Mouse (Mus musculus) urinary bladder, postnatal 36 days (tissue): ENCODE data around the gene Efcab11.
"Not testable (repeated sequence)": the region's sequence is repeated elsewhere in the genome, so short reads cannot be mapped to it uniquely, and the experiment has no call there.

Experiments
- DNase-seq, 2 experiments: peaks; one replicate each; pipeline ENCODE4 v3.0.0; 2022; ENCODE audit warnings: low spot score in 2 of 2, mixed read lengths in 1 of 2

The Efcab11 gene

DNA sequence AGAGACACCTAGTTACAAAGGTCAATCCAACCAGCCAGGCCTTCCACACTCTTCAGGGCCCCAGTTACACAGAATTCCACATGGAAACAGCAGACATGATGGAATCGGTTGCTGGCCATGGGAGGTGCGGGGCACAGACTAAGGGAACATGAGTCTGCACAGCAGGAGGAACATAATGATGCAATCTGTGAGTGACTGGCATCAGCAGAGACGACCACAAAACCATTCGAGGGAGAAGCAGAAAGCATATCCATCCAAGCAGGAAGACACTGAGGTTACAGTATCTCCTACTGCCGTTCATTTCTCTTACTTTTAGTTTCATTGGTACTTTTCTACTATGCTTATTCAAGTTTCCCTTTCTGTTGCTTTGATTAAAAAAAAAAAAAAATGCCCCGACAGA is 9.6 kb downstream of the Efcab11 start:
- DNase-seq: no peak

DNA sequence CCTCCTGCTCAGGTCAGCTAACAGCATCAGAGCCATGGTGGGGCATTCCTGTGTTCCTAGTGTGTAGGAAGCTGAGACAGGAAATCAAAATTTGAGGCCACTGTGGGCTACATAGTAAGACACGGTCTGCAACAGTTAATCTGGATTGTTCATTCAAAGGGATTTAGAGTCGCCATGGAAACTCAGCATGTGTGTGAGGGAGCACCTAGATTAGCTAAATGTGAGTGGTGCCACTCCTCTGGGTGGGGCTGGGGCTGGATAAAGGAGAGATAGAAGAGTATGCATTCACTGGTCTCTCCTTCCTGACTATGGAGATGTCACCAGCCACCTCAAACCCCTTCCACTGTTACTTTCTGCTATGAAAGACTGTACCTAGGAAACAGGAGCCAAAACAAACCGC is 10.8 kb downstream of the Efcab11 start:
- no peak for DNase-seq

DNA sequence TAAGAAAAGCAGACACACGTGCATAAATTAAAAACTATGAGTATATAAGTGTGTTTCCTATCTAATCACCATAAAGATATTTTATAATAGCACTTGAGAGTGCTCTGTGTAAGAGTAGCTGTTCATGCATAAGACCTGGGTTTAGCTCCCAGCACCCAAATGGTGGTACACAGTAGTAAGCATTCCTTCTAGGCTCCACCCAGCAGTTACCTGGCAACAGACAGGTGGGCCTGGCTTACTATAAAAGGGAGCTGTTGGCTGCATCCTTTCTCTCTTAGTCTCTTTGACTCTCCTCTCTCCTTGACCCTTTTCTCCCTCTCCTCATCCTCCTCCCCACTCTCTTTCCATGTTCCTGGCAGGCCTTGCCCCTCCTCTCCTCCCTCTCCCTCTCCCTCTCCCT is 15.4 kb downstream of the Efcab11 start:
- DNase-seq: no peak

DNA sequence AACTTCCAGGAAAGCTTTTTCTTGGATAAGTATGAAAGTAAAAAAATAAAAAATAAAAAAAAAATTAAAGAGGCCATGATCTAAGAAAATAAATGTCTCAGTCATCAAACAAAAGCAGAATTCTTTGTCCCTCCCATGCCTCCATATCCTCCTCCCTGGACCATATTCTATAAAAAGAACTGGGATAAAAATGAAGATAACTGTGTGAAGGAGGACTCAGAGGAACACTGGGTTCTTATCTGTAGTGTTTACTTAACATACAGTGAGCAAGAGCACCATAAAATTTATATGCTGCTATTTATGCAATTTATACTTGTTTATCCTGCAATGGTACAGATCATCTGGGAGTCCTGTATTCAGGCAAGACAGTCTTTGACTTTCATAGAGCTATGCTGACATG is 19.6 kb downstream of the Efcab11 start:
- DNase-seq: no peak

DNA sequence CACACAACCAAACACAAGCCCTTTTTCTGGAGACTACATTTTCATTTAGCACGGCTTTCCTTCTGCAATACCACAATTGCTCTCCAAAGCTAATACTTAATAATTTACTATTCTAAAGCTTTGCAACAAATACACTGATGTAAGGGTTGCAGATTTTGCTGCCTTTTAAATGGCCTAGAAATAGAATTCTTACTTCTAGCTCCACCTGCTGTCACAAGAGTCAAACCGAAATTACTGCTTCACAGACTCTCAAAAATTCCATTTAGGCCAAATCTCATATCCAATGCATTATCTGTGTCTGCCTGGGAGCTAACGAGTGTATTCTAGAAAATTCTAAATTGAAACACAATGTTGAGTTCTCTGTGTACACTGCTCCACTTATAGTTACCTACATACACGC is 23.3 kb downstream of the Efcab11 start:
- DNase-seq: no peak

DNA sequence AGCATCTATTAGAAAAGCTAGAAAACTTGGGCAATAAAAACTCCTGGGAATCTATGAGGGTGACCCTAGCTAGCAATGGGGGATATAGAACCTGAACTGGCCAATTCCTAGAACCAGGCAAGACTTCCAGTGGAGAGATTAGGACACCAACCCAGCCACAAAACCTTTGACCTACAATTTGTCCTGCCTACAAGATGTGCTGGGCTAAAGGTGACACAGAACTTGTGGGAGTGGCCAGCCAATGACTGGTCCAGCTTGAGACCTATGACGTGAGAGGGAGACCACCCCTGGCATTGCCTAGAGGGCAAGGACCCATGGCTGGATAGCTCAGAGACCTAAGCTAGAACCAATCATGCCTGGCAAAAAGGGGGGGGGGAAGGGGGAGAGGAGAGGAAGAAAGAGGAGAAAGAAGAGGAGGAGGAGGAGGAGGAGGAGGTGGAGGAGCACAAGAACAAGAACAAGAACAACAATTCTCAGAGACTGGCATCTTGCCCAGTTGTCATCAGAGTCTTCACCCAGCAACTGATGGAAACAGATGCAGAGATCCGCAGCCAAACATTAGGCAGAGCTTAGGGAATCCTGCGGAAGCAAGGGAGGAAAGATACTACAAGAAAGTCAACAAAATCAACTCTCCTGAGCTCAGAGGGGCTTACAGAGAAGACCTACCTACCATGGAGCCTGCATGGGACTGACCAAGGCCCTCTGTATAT is 24.7 kb downstream of the Efcab11 start:
- DNase-seq: no peak

DNA sequence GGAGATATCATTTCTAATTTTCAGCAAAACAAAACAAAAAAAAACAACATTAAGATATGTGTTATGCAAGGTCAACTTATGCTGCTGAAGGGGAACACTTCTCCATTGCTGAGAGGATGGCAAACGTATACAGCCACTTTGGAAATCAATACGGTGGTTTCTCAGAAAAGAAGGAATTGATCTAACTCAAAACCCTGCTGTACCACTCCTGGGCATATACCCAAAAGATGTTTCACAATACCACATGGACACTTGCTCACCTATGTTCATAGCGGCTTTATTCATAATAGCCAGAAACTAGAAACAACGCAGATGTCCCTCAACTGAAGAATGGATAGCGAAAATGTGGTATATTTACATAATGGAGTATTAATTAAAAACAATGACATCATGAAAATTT is 25.6 kb downstream of the Efcab11 start:
- no peak for DNase-seq

DNA sequence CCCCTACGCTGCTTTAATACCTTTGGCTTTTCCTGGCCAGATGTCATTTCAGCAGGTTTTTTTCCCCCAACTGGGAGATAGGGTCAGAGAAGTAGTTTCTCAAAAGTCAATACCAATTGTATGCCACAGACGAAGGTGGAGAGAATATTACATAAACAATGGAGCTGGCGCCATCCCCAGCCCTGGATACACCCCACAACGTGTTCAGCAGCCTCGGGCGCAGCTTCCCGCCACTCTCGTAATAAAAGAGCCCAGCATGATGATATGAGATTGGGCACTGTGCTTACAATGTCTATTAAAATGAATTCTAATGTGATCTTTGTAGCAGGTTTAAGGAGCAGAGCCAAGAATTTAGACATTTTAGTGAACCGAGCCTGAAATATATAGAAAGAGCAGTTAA is 28.2 kb downstream of the Efcab11 start:
- no peak for DNase-seq

DNA sequence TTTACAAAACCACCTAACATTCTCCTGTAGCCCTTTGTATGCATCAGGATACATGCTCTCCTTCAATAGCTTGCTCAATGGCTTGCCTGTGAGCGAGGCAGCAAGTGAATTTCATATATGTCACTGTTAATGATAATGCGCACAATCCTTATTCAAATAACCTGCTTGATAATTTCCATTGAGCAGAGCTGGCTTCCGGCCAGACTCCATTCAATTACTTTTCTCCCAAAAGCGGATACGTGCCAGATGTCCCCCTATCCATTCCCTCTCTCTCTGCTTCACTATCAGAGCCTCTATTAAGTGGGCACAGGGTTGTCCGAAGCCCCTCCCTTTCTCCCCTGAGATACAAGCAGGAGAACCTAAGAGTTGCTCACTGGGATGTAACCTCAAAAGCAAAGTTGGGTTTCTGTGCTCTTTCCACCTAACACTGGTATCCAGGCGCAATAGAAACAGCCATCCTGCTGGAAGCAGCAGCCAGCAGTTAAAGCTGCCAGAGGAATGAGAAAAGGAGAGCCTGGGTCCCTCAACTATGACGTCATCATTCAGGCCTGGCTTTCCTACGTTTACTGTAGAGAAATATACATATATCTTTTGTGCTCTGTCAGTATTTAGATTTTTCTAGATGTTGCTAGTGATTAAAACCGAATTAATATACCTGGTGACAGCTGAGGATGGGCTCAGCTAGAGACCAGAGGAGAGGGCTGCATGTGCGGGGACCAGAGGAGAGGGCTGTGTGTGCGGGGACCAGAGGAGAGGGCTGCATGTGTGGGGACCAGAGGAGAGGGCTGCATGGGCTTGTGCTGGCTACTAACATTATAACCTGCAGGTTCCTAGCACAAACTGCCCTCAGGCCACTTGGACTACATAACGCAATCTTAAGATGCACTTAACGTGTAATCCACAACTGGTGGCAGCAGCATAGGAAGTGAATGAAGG is 30.6 kb downstream of the Efcab11 start:
- no peak for DNase-seq

DNA sequence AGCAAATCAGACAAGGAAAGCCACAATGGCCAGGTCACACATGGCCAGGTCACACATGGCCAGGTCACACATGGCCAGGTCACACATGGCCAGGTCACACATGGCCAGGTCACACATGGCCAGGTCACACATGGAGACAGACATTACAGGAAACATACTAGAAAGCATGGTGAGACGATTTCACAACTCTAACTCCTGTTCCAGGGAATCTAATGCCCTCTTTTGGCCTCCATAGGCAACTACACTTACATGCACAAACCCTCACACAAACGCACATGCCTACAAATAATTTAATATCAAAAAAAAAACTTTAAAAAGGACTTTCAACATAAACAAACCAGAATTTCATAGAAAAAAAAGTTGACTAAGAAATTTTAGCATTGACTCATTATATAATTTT is 34.2 kb downstream of the Efcab11 start:
- no peak for DNase-seq

DNA sequence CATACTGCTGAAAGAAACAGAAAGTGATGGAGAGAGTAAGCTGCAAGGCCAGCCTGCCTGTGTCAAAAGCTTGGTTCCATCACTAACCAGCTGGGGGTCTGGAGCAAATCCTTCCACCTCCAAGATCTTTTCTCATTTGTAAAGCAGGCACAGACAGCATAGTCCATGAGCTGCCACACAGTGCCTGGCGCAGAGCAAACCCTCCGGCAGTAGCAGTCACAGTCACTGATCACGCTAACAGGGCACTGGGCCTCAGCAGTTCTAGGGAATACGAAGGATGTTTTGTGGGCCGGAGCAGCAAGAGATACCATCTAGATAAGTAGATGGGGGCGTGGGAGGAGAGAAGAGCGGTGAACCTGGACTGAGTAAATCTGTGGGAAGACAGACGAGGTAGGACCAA is 39.3 kb downstream of the Efcab11 start:
- no peak for DNase-seq

DNA sequence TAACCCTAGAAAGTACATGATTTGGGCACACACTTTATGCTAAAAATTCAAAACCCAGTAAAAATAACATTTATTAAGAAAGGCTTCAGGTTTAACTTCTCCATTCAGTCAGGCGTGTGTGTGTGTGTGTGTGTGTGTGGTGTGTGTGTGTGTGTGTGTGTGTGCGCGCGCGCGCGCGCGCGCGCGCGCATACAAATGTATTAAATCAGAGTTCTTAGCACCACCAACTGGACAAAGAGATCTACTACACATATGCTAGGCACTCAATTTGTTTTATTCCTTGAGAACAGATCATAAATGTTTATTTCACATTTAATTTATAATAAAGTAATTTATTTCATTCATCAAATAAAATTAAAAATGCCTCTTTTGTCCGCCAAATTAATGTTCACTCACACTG is 45.5 kb downstream of the Efcab11 start:
- no peak for DNase-seq

DNA sequence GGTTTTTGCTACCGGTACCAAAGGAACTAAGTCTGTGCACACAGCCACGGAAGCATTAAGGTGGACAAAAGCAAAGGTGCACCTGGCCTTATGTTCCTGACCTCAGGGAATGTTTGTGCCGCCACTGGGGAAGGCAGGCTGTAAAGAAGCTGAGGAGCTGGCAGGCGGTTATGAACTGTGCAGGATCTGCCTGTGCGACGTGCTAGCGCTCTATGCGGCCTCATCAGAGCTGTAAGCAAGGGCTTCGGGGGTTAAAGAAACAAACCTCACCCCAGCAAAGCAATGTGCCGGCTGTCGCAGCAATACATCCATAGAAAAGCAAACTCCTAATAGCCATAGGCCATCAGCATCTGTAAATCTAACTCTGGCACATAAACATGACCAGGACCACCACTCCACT is 46.1 kb downstream of the Efcab11 start:
- no peak for DNase-seq

DNA sequence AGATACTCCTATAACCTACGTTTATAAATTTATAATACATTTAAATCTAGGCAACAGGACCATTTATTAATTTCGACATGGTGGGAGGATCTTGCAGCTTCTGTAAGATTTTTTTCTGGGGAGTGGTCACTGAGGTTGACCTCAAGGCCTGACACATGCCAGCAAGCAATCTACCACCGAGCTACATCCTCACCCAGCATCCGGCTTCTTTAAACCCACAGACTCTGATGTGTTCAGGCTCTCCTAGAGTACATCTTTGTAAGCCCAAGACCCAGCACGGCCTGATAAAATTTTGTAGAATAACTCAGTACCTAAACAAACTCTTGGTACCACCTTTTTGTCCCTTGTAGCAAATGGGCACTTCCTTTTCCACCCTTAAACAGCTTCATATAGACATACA is 46.7 kb downstream of the Efcab11 start:
- no peak for DNase-seq

DNA sequence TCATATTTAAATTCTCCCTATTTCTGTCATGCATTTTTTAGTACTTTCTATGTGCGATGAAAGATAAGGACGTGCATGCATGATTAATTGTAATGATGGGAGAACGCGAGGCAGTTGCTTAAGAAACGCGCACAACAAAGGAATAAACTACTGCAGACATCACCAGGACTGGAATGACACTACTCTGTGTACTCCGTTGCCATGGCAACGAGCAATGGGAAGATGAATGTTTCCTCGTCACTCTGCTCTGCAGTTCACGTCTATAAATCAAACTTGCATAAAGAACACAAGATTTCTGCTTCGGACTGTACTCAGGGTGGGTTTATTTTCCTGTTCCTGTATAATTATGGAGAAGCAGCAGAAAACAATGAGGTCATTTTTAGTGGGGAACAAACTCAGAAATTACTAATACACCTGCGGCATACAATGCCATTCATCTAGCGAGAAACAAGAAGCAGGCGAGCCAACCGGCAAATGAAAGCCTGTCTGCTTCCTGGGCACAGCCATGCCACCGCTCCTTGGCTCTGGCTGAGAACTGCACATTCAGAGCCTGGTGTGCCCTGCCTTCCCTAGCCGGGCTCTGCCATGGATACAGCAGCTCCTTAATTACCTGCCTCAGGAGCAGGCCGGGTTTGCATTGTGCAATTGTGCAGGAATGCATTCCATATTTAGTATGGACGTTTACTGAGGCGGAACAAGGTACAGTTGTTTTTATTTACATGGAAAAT is 47.7 kb downstream of the Efcab11 start:
- no peak for DNase-seq

DNA sequence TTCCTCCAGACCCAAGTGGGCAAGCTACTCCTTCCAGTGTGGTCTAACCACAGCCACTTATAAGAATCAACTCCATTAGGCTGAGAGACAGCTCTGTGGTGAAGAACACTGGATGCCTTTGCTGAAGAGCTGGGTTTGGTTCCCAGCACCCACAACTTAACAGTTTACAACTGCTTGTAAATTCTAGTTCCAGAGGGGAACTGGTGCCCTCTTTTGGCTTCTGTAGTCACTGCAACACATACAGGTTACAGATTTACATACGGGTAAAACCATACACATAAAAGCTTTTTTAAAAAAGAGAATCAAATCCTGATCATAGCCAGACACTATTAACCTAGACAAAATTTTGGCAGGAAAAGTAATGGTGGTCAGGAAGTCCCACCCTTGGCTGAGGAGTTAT is 50.8 kb downstream of the Efcab11 start:
- no peak for DNase-seq

DNA sequence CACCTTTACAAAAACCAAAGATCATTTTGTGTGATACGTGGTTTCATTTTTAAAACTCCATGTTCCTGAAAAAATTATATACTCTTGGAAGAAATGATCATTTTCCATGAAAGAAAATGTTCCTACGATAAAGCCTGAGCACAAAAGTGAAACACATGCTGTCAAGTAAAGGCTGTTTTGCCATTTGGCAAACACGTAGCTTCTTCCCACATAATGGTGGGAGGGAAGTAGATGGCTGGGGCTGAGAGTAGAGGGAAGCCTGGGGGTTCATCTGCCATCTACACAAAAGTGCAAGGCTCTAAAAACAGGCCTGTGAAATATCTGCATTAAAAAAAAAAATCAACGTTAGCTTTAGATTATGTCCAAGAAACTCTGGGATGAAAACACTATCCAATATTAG is 61.6 kb downstream of the Efcab11 start:
- no peak for DNase-seq

DNA sequence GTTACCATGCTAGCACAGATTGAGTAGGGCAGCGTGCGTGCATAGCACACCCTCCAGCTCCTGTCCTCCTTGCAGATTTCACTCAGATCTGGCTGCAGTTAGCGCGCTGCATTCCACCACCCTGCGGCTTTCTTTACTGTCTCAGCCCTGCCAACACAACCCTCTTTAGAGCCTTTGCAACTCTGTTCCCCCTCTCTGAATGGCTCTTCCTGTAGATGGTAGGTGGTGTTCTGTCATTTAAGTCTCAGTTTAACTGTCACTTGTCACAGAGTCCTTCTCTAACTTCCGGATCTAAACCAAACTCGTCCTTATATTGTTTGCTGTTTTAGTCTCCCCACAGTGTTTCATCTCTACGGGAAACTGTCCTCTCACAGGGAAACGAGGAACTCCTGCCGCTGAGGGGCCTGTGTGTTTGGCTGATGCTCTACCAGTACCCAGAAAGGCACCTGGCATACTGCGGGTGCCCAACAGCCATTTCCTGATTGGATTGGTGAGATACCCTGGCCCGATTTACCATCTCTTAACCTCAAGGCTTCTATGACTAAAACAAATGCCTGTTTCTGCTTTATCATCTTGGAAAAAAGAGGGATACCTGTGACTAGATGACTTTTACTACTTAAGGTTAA is 62.8 kb downstream of the Efcab11 start:
- no peak for DNase-seq

DNA sequence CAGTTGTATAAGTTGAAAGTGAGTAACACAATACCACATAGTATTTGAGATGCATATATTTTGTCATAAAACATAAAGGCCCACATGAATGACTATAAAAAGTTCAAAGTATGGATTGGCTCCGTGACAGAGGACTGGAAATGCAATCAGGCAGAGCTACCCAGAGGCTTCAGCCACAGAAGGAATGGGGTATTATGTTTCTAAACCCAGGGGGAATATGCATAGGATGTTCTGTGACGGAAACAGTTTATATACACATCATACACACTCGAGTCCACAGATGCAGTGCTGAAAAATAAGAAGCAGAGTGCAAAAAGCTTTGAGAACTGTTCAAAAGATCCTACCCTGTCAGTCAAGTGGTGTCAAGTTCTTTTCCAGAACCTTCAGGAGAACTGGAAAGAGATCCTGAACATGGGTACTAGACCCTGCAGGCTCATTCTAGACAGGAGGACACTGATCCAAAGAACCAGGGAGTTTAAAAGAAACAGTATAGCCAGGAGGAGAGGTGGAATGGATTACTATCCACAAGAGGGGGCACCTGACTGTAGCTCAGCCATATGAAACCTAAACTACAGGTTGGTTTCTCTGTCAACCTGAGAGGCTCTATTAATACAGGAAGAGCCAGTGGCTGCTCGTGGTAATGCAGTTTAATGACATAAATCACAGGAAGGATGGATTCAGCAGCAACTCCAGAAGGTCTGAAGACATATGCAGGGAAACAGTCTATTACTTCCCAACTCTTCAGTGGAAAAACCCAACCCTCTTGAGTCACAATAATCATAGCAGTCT is 64.9 kb downstream of the Efcab11 start:
- no peak for DNase-seq

DNA sequence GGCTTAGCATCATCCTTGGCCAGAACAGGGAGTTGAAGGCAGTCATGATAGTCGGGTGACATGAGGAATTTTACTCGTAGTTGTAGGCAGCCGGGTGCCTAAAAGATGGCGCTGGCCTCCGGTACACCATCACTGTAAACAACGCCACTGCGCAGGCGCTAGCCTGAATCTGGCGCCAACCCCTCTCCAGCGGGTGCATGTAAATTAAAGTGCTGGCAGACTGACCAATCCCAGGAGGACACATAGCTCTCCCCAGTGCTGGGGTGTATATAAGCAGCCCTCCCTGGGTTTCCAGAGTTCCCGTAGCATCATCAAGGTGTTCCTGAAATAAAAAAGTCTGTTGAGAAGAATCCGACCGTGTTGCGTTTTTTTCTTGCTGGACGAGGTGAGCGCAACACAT is 66.2 kb downstream of the Efcab11 start:
- DNase-seq: not testable (repeated sequence)

DNA sequence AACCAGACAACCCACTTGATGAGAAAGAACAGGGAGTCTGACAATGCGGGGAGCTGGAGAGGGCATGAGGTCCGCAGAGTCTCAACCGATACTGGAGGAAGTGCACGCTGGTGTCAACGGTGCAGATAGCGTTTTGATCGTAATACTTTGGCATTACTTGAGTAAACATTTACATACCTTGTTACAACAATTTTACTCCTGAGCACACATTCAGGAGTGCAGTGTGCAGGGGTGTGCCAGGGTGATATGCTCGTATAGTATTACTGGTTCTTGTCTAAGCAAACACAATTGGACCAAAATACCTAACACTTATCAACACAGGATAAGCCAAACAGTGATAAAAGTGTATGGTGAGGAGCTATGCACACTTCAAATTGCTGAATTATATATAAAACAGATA is 69.0 kb downstream of the Efcab11 start:
- no peak for DNase-seq
